Mouse (Mus musculus) forebrain, embryonic 15.5 days (tissue): ENCODE measurements around the gene Plekha6. TPM values are rescaled to one million over a fixed set of nuclear protein-coding genes. Genes with fewer than 3 reads are reported as not detected.
A peak's percentile ranks its signal among the peaks of the same experiment; 100 is the strongest.

Experiments
- ATAC-seq: fragments of 200-750 bp; cut with Nextera tagmentation; replicated peaks from 2 replicates; pipeline ENCODE4 v1.8.0; 2017; ENCODE audit warnings: mild to moderate bottlenecking, moderate TSS enrichment, moderate library complexity
- H3K27ac ChIP-seq: fragments of 300-500 bp; sonication (generic); replicated peaks from 2 replicates; pipeline ENCODE4 v1.5.1; 2015; ENCODE audit warnings: mild to moderate bottlenecking, inconsistent platforms
- H3K27me3 ChIP-seq: fragments of 300-500 bp; sonication (generic); 2 replicates; pipeline ENCODE4 v1.6.1; 2015; ENCODE audit warnings: inconsistent platforms
- H3K36me3 ChIP-seq: fragments of 300-500 bp; sonication (generic); 2 replicates; pipeline ENCODE4 v1.6.1; 2015; ENCODE audit warnings: mild to moderate bottlenecking, inconsistent platforms
- H3K4me1 ChIP-seq: fragments of 300-500 bp; sonication (generic); 2 replicates; pipeline ENCODE4 v1.6.1; 2015; ENCODE audit warnings: inconsistent platforms
- H3K4me2 ChIP-seq: fragments of 300-500 bp; sonication (generic); replicated peaks from 2 replicates; pipeline ENCODE4 v1.6.1; 2015; ENCODE audit warnings: mild to moderate bottlenecking, inconsistent platforms
- H3K4me3 ChIP-seq: fragments of 300-500 bp; sonication (generic); 2 replicates; pipeline ENCODE4 v1.5.1; 2015; ENCODE audit warnings: mild to moderate bottlenecking, inconsistent platforms
- H3K9ac ChIP-seq: fragments of 300-500 bp; sonication (generic); replicated peaks from 2 replicates; pipeline ENCODE4 v1.6.1; 2015; ENCODE audit warnings: mild to moderate bottlenecking, inconsistent platforms
- H3K9me3 ChIP-seq: fragments of 300-500 bp; sonication (generic); 2 replicates; pipeline ENCODE4 v1.6.1; 2016; ENCODE audit warnings: inconsistent platforms
- WGBS: fragments of 180-500 bp; shearing (Covaris S2); methylation state at CpG from one replicate; pipeline ENCODE4 v1.1.7; 2015; ENCODE audit warnings: mixed read lengths; 5-methylcytosine and 5-hydroxymethylcytosine counted together
- polyA plus RNA-seq: library from polyadenylated mRNA; unstranded; fragments of >200 nt; fragmentation: Nextera tagmentation; extraction: Ambion mirVana; gene quantifications from 2 replicates; pipeline ENCODE4 v1.2.1, GENCODE M21; 2015

Plekha6 gene
- polyA plus RNA-seq, 1 experiment from 2014 or later = 10.6 TPM

- 73% methylated on average over 3 of the region's 3 CpGs for WGBS
- H3K4me1 ChIP-seq = peaks cover 25% of the 10 kb centered on the region
Measured at GRCm38 (mm10) chr1:133240881-133241280, 76.9 kb downstream of the Plekha6 start.

GRCm38 (mm10) chr1:133244668-133245067 is 80.7 kb downstream of the Plekha6 start:
- Histone ChIP-seq H3K9ac (no peak overlapping the region), H3K27me3 (no peaks in the 10 kb centered on the region), H3K4me1 (peaks cover 19% of the 10 kb centered on the region), H3K4me3 (no peak overlapping the region), H3K27ac (no peak overlapping the region), H3K36me3 (no peaks in the 10 kb centered on the region), H3K4me2 (no peak overlapping the region), H3K9me3 (no peaks in the 10 kb centered on the region)
- 82% methylated on average over 7 of the region's 7 CpGs for WGBS
- ATAC-seq = no peak

More at GRCm38 (mm10) chr1:133240881-133241280, 76.9 kb downstream of the Plekha6 start:
- no peaks in the 10 kb centered on the region for H3K36me3 ChIP-seq
- H3K27me3 ChIP-seq = no peaks in the 10 kb centered on the region
- H3K27ac ChIP-seq = no peak overlapping the region
- no peaks in the 10 kb centered on the region for H3K9me3 ChIP-seq
- H3K4me3 ChIP-seq = no peak overlapping the region
- no peak overlapping the region for H3K9ac ChIP-seq
- ATAC-seq = no peak
- no peak overlapping the region for H3K4me2 ChIP-seq

GRCm38 (mm10) chr1:133245690-133246619 is 81.9 kb downstream of the Plekha6 start:
- no peaks in the 10 kb centered on the region for H3K9me3 ChIP-seq
- no peak overlapping the region; the same call in 1 of the 2 replicates for H3K9ac ChIP-seq
- no peaks in the 10 kb centered on the region for H3K36me3 ChIP-seq
- H3K27me3 ChIP-seq = no peaks in the 10 kb centered on the region
- H3K4me2 ChIP-seq = 0 out of 2 replicates have a peak overlapping the region, but pooled peaks have one; percentile 1
- H3K27ac ChIP-seq = no peak overlapping the region
- H3K4me1 ChIP-seq = peaks cover 19% of the 10 kb centered on the region
- no peak overlapping the region for H3K4me3 ChIP-seq
- WGBS = 16% methylated on average over 12 of the region's 12 CpGs
- ATAC-seq = peak; percentile 64

- ATAC-seq = no peak
- no peak overlapping the region for H3K9ac ChIP-seq
- no peak overlapping the region for H3K27ac ChIP-seq
- H3K36me3 ChIP-seq = no peaks in the 10 kb centered on the region
- no peak overlapping the region for H3K4me3 ChIP-seq
- no peaks in the 10 kb centered on the region for H3K27me3 ChIP-seq
- H3K9me3 ChIP-seq = no peaks in the 10 kb centered on the region
- 82% methylated on average over 5 of the region's 5 CpGs for WGBS
- H3K4me1 ChIP-seq = peaks cover 27% of the 10 kb centered on the region
- no peak overlapping the region for H3K4me2 ChIP-seq
Measured at GRCm38 (mm10) chr1:133247189-133247588, 83.2 kb downstream of the Plekha6 start.

GRCm38 (mm10) chr1:133250761-133251160 is 86.8 kb downstream of the Plekha6 start:
- Histone ChIP-seq H3K36me3 (no peaks in the 10 kb centered on the region), H3K9me3 (no peaks in the 10 kb centered on the region), H3K4me2 (no peak overlapping the region), H3K4me3 (no peak overlapping the region), H3K4me1 (peaks cover 31% of the 10 kb centered on the region), H3K27ac (no peak overlapping the region), H3K27me3 (no peaks in the 10 kb centered on the region), H3K9ac (no peak overlapping the region)
- no peak for ATAC-seq
- WGBS = 91% methylated on average over 6 of the region's 6 CpGs

- no peak for ATAC-seq
- H3K36me3 ChIP-seq = no peaks in the 10 kb centered on the region
- H3K27me3 ChIP-seq = no peaks in the 10 kb centered on the region
- no peak overlapping the region for H3K4me3 ChIP-seq
- H3K9ac ChIP-seq = no peak overlapping the region
- H3K4me1 ChIP-seq = peaks cover 25% of the 10 kb centered on the region
- no peak overlapping the region for H3K4me2 ChIP-seq
- H3K27ac ChIP-seq = 0 out of 2 replicates have a peak overlapping the region, but pooled peaks have one; percentile 12
- 33% methylated on average over 5 of the region's 5 CpGs for WGBS
- H3K9me3 ChIP-seq = no peaks in the 10 kb centered on the region
Measured at GRCm38 (mm10) chr1:133251625-133252034, 87.6 kb downstream of the Plekha6 start.

- H3K27me3 ChIP-seq = no peaks in the 10 kb centered on the region
- H3K36me3 ChIP-seq = no peaks in the 10 kb centered on the region
- H3K9ac ChIP-seq = no peak overlapping the region
- whole genome bisulfite sequencing = 89% methylated on average over 3 of the region's 3 CpGs
- H3K4me3 ChIP-seq = no peak overlapping the region
- no peak for ATAC-seq
- no peak overlapping the region for H3K27ac ChIP-seq
- peaks cover 25% of the 10 kb centered on the region for H3K4me1 ChIP-seq
- H3K4me2 ChIP-seq = no peak overlapping the region
- H3K9me3 ChIP-seq = no peaks in the 10 kb centered on the region
Measured at GRCm38 (mm10) chr1:133252251-133252650, 88.2 kb downstream of the Plekha6 start.

GRCm38 (mm10) chr1:133252801-133253531 is 89.0 kb downstream of the Plekha6 start:
- Histone ChIP-seq H3K4me1 (peaks cover 25% of the 10 kb centered on the region), H3K4me3 (no peak overlapping the region), H3K4me2 (no peak overlapping the region), H3K9me3 (no peaks in the 10 kb centered on the region), H3K36me3 (no peaks in the 10 kb centered on the region), H3K9ac (no peak overlapping the region), H3K27ac (no peak overlapping the region), H3K27me3 (no peaks in the 10 kb centered on the region)
- no peak for ATAC-seq
- 55% methylated on average over 10 of the region's 10 CpGs for WGBS

- no peak for ATAC-seq
- Histone ChIP-seq H3K27me3 (no peaks in the 10 kb centered on the region), H3K9ac (no peak overlapping the region), H3K36me3 (no peaks in the 10 kb centered on the region), H3K9me3 (no peaks in the 10 kb centered on the region), H3K4me3 (no peak overlapping the region), H3K4me2 (no peak overlapping the region), H3K4me1 (peaks cover 25% of the 10 kb centered on the region), H3K27ac (no peak overlapping the region)
- WGBS = 48% methylated on average over 1 of the region's 1 CpGs
Measured at GRCm38 (mm10) chr1:133253532-133253866, 89.5 kb downstream of the Plekha6 start.

GRCm38 (mm10) chr1:133254226-133254625 is 90.2 kb downstream of the Plekha6 start:
- Histone ChIP-seq H3K4me1 (peaks cover 25% of the 10 kb centered on the region), H3K4me3 (no peak overlapping the region), H3K4me2 (no peak overlapping the region), H3K36me3 (no peaks in the 10 kb centered on the region), H3K9me3 (no peaks in the 10 kb centered on the region), H3K27me3 (no peaks in the 10 kb centered on the region), H3K27ac (no peak overlapping the region), H3K9ac (no peak overlapping the region)
- WGBS = 84% methylated on average over 6 of the region's 6 CpGs
- no peak for ATAC-seq

- Histone ChIP-seq H3K27ac (no peak overlapping the region), H3K9ac (no peak overlapping the region), H3K4me2 (no peak overlapping the region), H3K36me3 (no peaks in the 10 kb centered on the region), H3K27me3 (no peaks in the 10 kb centered on the region), H3K4me3 (no peak overlapping the region), H3K4me1 (peaks cover 25% of the 10 kb centered on the region), H3K9me3 (no peaks in the 10 kb centered on the region)
- 41% methylated on average over 9 of the region's 9 CpGs for WGBS
- no peak for ATAC-seq
Measured at GRCm38 (mm10) chr1:133254856-133255764, 91.1 kb downstream of the Plekha6 start.
